Mouse (Mus musculus) CH12.LX (cell line): ENCODE data around the gene Adamts15. TPM values are rescaled to one million over a fixed set of nuclear protein-coding genes. Genes with fewer than 3 reads are reported as not detected.

Experiments used
- DNase-seq: peaks from one replicate; pipeline ENCODE4 v3.0.0-alpha.2; 2013; ENCODE audit errors: extremely low read depth
- H3K27ac ChIP-seq: 2 replicates; pipeline ENCODE4 v1.5.1; 2012; ENCODE audit warnings: low read depth, mild to moderate bottlenecking, control low read depth, moderate library complexity; ENCODE audit not compliant: insufficient read depth
- H3K27me3 ChIP-seq: replicated peaks from 2 replicates; pipeline ENCODE3; 2012; ENCODE audit warnings: inconsistent platforms
- H3K36me3 ChIP-seq, 2 experiments: replicated peaks in 1 of 2; 2 replicates each; pipeline versions ENCODE3 to v1.6.1; 2012; ENCODE audit warnings: inconsistent platforms in 1 of 2, low read length in 1 of 2, mild to moderate bottlenecking in 1 of 2, mixed read lengths in 1 of 2, moderate library complexity in 1 of 2; ENCODE audit not compliant: control insufficient read depth in 1 of 2, insufficient read depth in 1 of 2
- H3K4me1 ChIP-seq, 2 experiments: 2 replicates each; pipeline ENCODE4 v1.6.1; 2012; ENCODE audit warnings: inconsistent platforms in 1 of 2, moderate library complexity in 1 of 2; ENCODE audit not compliant: insufficient read depth in 2 of 2, control insufficient read depth in 1 of 2
- H3K4me2 ChIP-seq: 2 replicates; pipeline ENCODE4 v1.6.1; 2012; ENCODE audit warnings: low read depth, mild to moderate bottlenecking, control low read depth; ENCODE audit not compliant: poor library complexity, insufficient read depth, severe bottlenecking
- H3K4me3 ChIP-seq, 3 experiments: fragments of 150-350 bp in 1 of 3; sonication (generic) in 1 of 3; replicated peaks in 1 of 3; 2 replicates each; pipeline versions ENCODE3 to v1.5.1; 2011 to 2012; ENCODE audit warnings: low read depth in 2 of 3, low read length in 2 of 3, mild to moderate bottlenecking in 2 of 3, moderate library complexity in 2 of 3, control low read depth in 1 of 3, improper control_type of control experiment in 1 of 3, inconsistent platforms in 1 of 3, mixed read lengths in 1 of 3; ENCODE audit not compliant: poor library complexity in 1 of 3
- H3K79me2 ChIP-seq: replicated peaks from 2 replicates; pipeline ENCODE4 v1.6.1; 2012; ENCODE audit warnings: mild to moderate bottlenecking, moderate library complexity; ENCODE audit not compliant: control insufficient read depth, poor library complexity, insufficient read depth, severe bottlenecking; ENCODE audit errors: extremely low read depth
- H3K9ac ChIP-seq: 2 replicates; pipeline ENCODE4 v1.6.1; 2012; ENCODE audit warnings: low read depth, mild to moderate bottlenecking, control low read depth, moderate library complexity; ENCODE audit not compliant: insufficient read depth
- H3K9me3 ChIP-seq: replicated peaks from 2 replicates; pipeline ENCODE3; 2012; ENCODE audit warnings: low read length, inconsistent platforms, mixed read lengths
- CHD1 ChIP-seq: IDR thresholded peaks from 2 replicates; pipeline ENCODE4 v1.6.1; 2012; ENCODE audit warnings: low read depth, low read length, improper control_type of control experiment, inconsistent platforms
- CTCF ChIP-seq, 2 experiments: IDR thresholded peaks in 1 of 2; conservative IDR thresholded peaks in 1 of 2; 2 replicates each; pipeline ENCODE4 v1.5.1; 2011 to 2012; ENCODE audit warnings: low read depth in 2 of 2, low read length in 2 of 2, improper control_type of control experiment in 1 of 2, inconsistent platforms in 1 of 2, mild to moderate bottlenecking in 1 of 2, moderate library complexity in 1 of 2
- E2F4 ChIP-seq: IDR thresholded peaks from 2 replicates; pipeline ENCODE4 v1.6.1; 2011; ENCODE audit warnings: low read depth, low read length, improper control_type of control experiment; ENCODE audit not compliant: insufficient replicate concordance
- ELF1 ChIP-seq: IDR thresholded peaks from 2 replicates; pipeline ENCODE4 v1.6.1; 2014; ENCODE audit warnings: low read depth, mild to moderate bottlenecking, inconsistent platforms, low read length, improper control_type of control experiment
- EP300 ChIP-seq: IDR thresholded peaks from 2 replicates; pipeline ENCODE4 v1.6.1; 2011; ENCODE audit warnings: low read length, improper control_type of control experiment
- ETS1 ChIP-seq: conservative IDR thresholded peaks from 2 replicates; pipeline ENCODE4 v1.6.1; 2012; ENCODE audit warnings: low read depth, mild to moderate bottlenecking, inconsistent platforms, low read length, improper control_type of control experiment, moderate library complexity
- GABPA ChIP-seq: IDR thresholded peaks from 2 replicates; pipeline ENCODE4 v1.6.1; 2012; ENCODE audit warnings: low read depth, low read length, improper control_type of control experiment, inconsistent platforms; ENCODE audit not compliant: insufficient replicate concordance
- JUN ChIP-seq: IDR thresholded peaks from 2 replicates; pipeline ENCODE4 v1.6.1; 2011; ENCODE audit warnings: low read depth, mild to moderate bottlenecking, low read length, improper control_type of control experiment, moderate library complexity; ENCODE audit not compliant: insufficient read depth
- JUND ChIP-seq: conservative IDR thresholded peaks from 2 replicates; pipeline ENCODE4 v1.6.1; 2011; ENCODE audit warnings: low read depth, low read length, improper control_type of control experiment
- MAZ ChIP-seq: IDR thresholded peaks from 2 replicates; pipeline ENCODE4 v1.6.1; 2012; ENCODE audit warnings: low read depth, mild to moderate bottlenecking, inconsistent platforms, low read length, improper control_type of control experiment, moderate library complexity
- MEF2A ChIP-seq: IDR thresholded peaks from 2 replicates; pipeline ENCODE4 v1.6.1; 2014; ENCODE audit warnings: low read depth, mild to moderate bottlenecking, inconsistent platforms, low read length, improper control_type of control experiment, borderline replicate concordance
- MXI1 ChIP-seq: IDR thresholded peaks from 2 replicates; pipeline ENCODE4 v1.6.1; 2011; ENCODE audit warnings: mild to moderate bottlenecking, low read depth, low read length, improper control_type of control experiment
- PAX5 ChIP-seq: IDR thresholded peaks from 2 replicates; pipeline ENCODE4 v1.6.1; 2012; ENCODE audit warnings: low read length, inconsistent platforms, mixed read lengths
- POLR2A ChIP-seq: IDR thresholded peaks from 2 replicates; pipeline ENCODE4 v1.6.1; 2011; ENCODE audit warnings: low read depth, mild to moderate bottlenecking, improper control_type of control experiment, low read length
- RAD21 ChIP-seq: IDR thresholded peaks from 2 replicates; pipeline ENCODE4 v1.6.1; 2011; ENCODE audit warnings: low read depth, mild to moderate bottlenecking, low read length, improper control_type of control experiment, moderate library complexity
- RCOR1 ChIP-seq: conservative IDR thresholded peaks from 2 replicates; pipeline ENCODE4 v1.6.1; 2012; ENCODE audit warnings: low read depth, mild to moderate bottlenecking, inconsistent platforms, low read length, improper control_type of control experiment
- SIN3A ChIP-seq: IDR thresholded peaks from 2 replicates; pipeline ENCODE4 v1.6.1; 2012; ENCODE audit warnings: low read length, improper control_type of control experiment, inconsistent platforms
- SMC3 ChIP-seq: IDR thresholded peaks from 2 replicates; pipeline ENCODE4 v1.6.1; 2011; ENCODE audit warnings: low read depth, low read length, improper control_type of control experiment
- TCF12 ChIP-seq: IDR thresholded peaks from 2 replicates; pipeline ENCODE4 v1.6.1; 2014; ENCODE audit warnings: low read depth, mild to moderate bottlenecking, inconsistent platforms, low read length, improper control_type of control experiment
- USF2 ChIP-seq: conservative IDR thresholded peaks from 2 replicates; pipeline ENCODE4 v1.6.1; 2011; ENCODE audit warnings: low read depth, low read length, improper control_type of control experiment
- ZMIZ1 ChIP-seq: IDR thresholded peaks from 2 replicates; pipeline ENCODE4 v1.6.1; 2012; ENCODE audit warnings: low read depth, mild to moderate bottlenecking, inconsistent platforms, low read length, improper control_type of control experiment
- dilution Hi-C: fragments of 300-500 bp; cut with MboI; formaldehyde crosslinking; loops from 2 replicates; pipeline ENCODE4 v1.14.3; 2020; ENCODE audit warnings: low sequenced_read_pairs; ENCODE audit not compliant: extremely low pct_unique_long_range_greater_than_20kb, extremely low pct_ligation_motif_present
- in situ Hi-C: fragments of 300-500 bp; cut with MboI; formaldehyde crosslinking; loops from 3 replicates; pipeline ENCODE4 v1.14.3; 2019; ENCODE audit warnings: low sequenced_read_pairs, low pct_ligation_motif_present, low pct_unique_long_range_greater_than_20kb, mixed read lengths
- polyA plus RNA-seq: library from polyadenylated mRNA; unstranded; fragments of >175 nt; gene quantifications from 2 replicates; pipeline ENCODE4 v1.2.1, GENCODE M21; 2012; ENCODE audit warnings: low read depth; ENCODE audit not compliant: insufficient read length
- total RNA-seq, 2 experiments: library from RNA; depleted of rRNA; stranded (reverse); fragments of 300-350 nt in 1 of 2; fragments of >200 nt in 1 of 2; gene quantifications; 2 replicates each; pipeline ENCODE4 v1.2.3; 2012 to 2014

The Adamts15 gene
- total and polyA plus RNA-seq, 3 experiments: not detected

DNA sequence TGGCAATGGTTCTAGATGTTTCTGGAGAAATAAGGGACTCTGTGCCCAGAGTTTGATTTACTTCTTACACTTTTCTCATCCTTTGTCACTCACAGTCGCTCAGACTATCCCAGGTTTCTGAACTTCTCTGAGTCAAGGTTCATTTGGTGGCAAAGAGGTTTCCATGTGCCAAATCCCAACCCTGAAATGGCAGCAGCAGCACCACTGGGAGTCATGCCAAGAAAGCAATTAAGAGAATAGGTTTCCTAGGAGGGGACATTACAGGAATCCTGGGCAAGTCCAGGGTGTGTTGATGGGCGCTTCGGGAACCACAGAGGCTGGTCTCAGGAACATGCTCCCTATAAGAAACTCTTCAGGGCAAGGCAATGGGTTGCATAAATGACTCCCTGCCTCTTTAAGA is 26.6 kb downstream of the Adamts15 start:
- no peak overlapping the region for H3K4me3 ChIP-seq
- H3K27me3 ChIP-seq: no peaks in the 10 kb centered on the region
- H3K4me1 ChIP-seq: no peaks in the 10 kb centered on the region
- in situ Hi-C loops: no loop called here
- H3K9me3 ChIP-seq: no peaks in the 10 kb centered on the region
- no peak overlapping the region for H3K9ac ChIP-seq
- H3K4me2 ChIP-seq: no peak overlapping the region
- H3K36me3 ChIP-seq: no peaks in the 10 kb centered on the region
- no peak overlapping the region for H3K27ac ChIP-seq
- no peak for DNase-seq
- H3K79me2 ChIP-seq: no peaks in the 10 kb centered on the region
- dilution Hi-C loops: no loop called here
- TF ChIP-seq MXI1 (no peak), JUN (no peak), CTCF (conservative IDR thresholded peaks at IDR 0.05 in 1 of 2, IDR thresholded peaks at IDR 0.05 in 1 of 2; ENCODE audit: low read depth in 2 of 2, low read length in 2 of 2) (no peak), CHD1 (no peak), ETS1 (no peak), POLR2A (no peak), TCF12 (no peak), JUND (no peak)

DNA sequence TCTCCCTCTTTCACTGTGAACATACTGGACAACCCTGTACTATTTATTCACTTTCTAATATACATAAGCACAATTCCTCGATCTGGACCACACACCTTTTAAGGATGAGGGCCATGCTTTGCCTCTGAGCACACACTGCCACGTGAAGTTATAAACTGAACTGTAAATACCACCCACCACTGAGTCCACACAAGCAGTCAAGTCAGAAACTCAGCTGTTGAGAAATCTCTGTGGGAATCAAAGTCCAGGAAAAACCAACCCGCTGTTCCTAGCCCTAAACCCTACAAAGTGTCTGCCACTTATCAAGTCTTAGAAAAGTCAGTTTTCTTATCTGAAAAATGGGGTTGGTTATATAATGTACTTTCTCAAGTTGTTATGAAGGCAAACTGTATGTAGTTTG is 36.0 kb downstream of the Adamts15 start:
- H3K4me3 ChIP-seq: no peak overlapping the region
- in situ Hi-C loops: no loop called here

DNA sequence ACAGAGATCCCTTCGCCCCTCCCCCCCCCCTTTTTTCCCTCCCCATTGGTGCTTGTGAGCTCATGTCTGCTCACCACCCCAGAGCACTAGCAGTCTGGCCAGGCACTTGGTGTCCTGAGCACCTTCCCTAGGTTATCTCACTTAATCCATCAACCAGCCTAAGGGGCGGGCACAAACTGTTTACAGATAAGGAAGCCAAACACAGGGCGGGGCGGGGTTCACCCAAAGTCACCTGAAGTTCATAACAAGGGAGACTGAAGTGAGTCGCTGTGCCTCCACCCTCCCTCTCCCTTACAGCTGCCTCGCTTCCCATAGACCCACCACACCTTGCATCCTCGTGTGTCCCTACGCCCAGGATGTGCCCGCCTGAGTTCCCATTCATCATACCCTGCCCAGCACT is 41.7 kb downstream of the Adamts15 start:
- Histone ChIP-seq H3K27ac (no peak overlapping the region), H3K9ac (no peak overlapping the region), H3K4me3 (no peak overlapping the region), H3K4me2 (no peak overlapping the region), H3K27me3 (no peaks in the 10 kb centered on the region), H3K9me3 (no peaks in the 10 kb centered on the region), H3K36me3 (no peaks in the 10 kb centered on the region), H3K79me2 (no peaks in the 10 kb centered on the region), H3K4me1 (peaks cover 0 to 5% of the 10 kb centered on the region in 2 experiments; a peak in 2 of 4 replicates)
- dilution Hi-C loops: no loop called here
- no peak for DNase-seq
- in situ Hi-C loops: no loop called here
- TF ChIP-seq MEF2A (no peak), USF2 (no peak), ELF1 (no peak), RAD21 (no peak), EP300 (no peak)
- TF ChIP-seq, all 38 proteins: peak for 0

More for the DNA sequence above, 36.0 kb downstream of the Adamts15 start:
- TF ChIP-seq SIN3A: no peak
- no peak for TF ChIP-seq MAZ
- TF ChIP-seq SMC3: no peak
- no peak for TF ChIP-seq RCOR1
- TF ChIP-seq PAX5: no peak
- no peak for TF ChIP-seq TCF12
- TF ChIP-seq POLR2A: no peak
- no peak for TF ChIP-seq ELF1
- no peak for TF ChIP-seq E2F4
- no peak for TF ChIP-seq GABPA
- no peak for TF ChIP-seq EP300
- no peak for TF ChIP-seq USF2
- TF ChIP-seq ZMIZ1: no peak
- no peak overlapping the region for H3K27ac ChIP-seq
- H3K36me3 ChIP-seq: no peaks in the 10 kb centered on the region
- peaks cover 0 to 18% of the 10 kb centered on the region in 2 experiments; a peak in 2 of 4 replicates for H3K4me1 ChIP-seq
- DNase-seq: no peak
- H3K4me2 ChIP-seq: no peak overlapping the region
- H3K9me3 ChIP-seq: no peaks in the 10 kb centered on the region
- no peak overlapping the region for H3K9ac ChIP-seq
- H3K27me3 ChIP-seq: no peaks in the 10 kb centered on the region
- H3K79me2 ChIP-seq: no peaks in the 10 kb centered on the region
- dilution Hi-C loops: no loop called here
